Mouse (Mus musculus) cerebral cortex, adult 2 months (tissue): ENCODE measurements around the gene Bcas3.

Experiments used
- WGBS: fragments of 180-500 bp; shearing (Covaris S2); methylation state at CpG from one replicate; pipeline ENCODE4 v1.1.7; 2018; 5-methylcytosine and 5-hydroxymethylcytosine counted together

Gene Bcas3

DNA sequence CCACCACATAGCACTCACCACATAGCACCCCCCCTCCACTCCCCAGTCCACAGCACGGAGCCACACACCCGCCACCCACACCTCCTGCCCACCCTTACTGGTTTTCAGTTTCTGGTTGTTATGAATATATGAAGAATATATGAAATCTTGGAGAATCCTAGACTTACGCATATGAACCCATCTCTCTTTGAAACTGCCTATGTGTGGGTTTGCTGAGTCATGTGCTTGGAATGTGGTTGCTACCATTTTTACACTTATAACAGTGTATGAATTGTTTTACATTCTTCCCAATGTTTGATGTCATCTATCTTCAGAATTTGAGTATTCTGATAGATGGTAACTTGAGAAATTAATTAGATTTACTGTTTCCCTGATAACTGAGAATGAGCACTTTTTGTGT is 26.1 kb downstream of the Bcas3 start:
- WGBS: 52% methylated on average over 3 of the region's 3 CpGs

DNA sequence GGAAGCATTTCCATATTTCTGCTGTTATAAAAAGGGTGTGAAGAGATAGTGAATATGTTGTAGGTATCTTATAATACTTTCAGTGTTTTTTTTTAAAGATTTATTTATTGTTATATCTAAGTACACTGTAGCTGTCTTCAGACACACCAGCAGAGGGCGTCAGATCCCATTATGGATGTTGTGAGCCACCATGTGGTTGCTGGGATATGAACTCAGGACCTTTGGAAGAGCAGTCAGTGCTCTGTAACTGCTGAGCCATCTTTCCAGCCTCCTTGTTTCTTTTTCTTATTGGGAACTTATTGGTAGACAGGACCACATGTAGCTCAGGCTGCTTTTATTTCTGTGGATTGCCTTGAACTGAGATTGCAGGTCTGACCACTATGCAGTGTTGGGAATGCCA is 27.1 kb downstream of the Bcas3 start:
- WGBS: 24% methylated on average over 1 of the region's 1 CpGs

DNA sequence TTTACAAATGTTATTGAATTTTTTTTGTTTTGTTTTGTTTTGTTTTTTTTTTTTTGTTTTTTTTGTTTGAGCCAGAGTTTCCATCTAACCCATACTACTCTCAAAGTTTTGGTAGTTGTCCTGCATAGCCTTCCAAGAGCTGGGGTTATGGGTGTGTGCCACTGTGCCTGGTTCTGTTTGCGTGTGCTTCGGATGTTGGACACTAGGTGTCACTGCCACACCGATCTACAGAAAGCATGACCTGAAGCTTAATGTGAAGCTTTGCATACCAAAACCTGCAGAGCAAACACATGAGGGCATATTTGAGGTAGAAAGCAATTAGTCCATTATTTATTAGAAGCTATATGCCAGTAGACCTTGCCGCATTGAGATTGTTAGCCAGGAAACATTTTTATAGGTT is 29.1 kb downstream of the Bcas3 start:
- 17% methylated on average over 4 of the region's 4 CpGs for WGBS

DNA sequence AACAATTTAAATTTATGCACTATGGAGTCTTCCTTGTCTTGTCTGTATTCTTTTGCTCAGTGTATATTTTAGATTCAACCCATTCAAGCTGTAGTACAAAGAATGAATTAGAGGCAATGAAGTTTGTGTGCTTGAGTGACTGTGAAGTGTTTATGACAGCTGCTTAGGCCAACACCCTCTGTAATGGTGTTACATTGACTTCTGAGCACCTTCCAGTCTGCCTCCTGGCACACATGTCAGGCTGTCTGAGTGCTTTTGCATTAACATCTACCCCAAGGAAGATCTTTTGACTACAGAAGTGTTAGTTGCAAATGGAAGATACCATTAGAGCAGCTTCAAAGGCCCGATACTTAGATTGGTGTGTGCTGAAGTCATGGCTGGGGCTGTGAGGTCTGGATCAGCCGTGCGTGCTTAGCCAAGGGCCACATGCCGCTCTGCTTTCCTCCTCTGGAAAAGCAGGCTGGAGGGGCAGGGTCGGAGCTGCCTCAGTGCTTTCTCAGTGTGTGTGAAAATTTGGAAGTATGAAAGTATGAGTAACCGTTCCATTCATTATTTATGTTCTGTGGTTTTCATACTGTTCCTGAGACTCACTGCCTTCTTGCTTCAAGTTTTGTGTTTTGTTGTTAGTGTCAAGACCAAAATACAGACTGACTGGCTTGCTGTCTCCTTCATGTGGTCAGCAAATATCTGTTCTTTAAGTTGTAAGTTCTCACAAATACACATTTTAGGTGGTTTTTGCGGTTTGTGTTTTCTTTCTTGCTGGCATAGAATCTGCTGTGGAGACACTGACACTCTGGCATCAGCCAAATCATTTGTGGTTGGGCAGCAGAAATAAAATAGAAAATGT is 31.2 kb downstream of the Bcas3 start:
- WGBS: 90% methylated on average over 7 of the region's 7 CpGs

DNA sequence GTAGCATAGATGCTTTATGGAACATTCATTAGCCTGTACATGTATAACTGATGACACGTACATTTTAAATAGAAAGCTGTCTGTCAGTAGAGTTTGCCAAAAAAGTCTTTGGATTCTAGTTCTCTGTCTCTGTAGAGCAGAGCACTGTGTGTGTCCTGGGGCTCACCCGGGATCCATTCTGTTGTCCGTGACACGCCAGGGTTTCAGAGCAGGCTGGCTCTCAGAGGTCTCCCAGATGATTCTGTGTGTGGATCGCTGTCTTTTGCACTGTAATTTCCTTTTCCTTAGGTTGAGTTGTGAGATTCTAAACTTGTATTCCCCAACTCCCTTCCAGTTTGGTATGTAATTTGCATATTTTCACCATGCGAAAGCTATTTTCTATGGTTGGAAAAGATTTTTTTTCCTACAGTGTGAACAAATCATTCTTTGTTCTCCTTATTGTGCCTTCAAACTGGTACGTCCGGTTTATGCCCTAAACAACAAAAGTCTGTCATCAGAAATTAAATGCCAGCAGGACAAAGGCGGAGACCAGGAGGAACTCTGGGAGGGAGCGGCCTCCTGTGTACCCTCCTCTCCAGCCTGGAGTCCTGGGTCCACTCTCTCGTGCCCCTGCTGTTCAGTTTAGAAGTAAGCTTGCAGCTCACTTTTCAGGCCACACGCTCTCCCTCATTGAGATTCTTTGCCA is 39.4 kb downstream of the Bcas3 start:
- 39% methylated on average over 12 of the region's 12 CpGs for WGBS

DNA sequence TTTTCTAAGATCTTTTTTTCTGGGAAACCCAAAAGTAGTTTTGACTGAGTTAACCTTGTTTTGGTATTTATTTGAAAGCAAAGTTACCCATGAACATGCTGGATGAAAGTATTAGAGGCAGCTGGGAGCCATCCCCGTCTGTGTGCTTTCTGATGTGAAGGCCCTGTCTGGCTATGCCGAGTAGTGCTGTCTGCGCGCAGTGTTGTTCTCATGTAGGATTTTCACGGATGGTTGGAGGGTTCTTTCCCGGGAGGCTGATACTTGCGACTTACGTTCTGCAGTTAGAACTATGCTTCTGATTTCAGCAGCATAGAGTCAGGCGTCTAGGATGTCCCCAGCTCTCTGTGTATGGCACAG is 39.9 kb downstream of the Bcas3 start:
- 52% methylated on average over 9 of the region's 9 CpGs for WGBS

DNA sequence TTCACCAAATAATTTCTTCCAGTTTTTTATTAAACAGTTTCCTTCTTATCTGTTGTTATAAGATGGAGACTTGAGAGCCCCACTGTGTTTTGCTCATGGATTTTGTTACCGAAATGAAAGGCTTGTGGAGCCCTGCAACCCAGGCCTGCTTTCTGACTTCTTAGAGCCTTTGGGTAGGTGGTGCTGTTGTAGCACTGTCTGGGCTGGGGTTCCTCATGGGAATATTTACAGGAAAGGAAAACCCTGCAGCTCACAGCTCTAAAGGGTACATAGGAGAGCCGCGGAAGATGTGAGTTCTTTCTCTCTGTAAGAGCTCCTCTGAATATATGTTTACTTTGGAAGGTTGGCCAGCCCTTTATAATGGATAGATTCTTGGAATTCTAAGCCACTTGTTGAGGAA is 41.0 kb downstream of the Bcas3 start:
- WGBS: 68% methylated on average over 3 of the region's 3 CpGs

DNA sequence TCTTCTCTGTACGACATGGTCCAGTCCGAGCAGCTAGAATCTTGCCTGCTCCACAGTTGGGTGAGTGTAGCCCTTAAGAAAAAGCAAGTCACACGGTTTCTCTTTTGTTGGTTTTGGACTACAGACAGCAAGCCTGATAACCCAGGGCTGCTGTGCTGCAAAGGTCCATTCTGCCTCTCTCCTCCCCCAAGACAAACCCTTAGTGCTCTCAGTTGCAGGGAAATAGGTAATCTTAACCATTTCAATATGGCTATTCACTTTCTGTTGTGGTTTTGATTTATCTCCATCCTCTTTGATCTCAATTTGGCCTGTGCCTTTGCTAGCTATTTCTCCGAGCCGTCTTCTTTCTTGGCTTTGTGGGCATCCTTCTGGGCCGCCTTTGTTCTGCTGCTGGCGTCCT is 42.4 kb downstream of the Bcas3 start:
- WGBS: 81% methylated on average over 7 of the region's 7 CpGs

DNA sequence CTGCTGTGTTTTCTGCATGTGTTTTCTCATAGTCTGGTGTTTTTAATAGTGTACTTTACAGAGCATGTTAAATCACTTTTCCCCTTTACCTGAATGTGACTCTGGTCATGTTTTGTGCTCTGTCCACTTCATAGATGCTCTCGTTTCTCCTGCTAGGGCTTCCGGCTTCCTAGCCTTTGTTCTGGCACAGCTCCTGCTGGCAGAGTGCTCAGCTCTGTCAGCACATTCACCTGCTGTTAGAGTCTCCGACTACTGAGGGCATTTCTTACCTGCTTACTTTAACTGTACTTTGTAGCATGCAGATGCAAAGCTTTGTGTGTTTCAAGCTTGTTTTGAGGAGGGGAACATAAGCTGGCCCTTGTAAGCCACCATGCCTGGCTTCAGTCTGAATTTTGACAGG is 53.6 kb downstream of the Bcas3 start:
- 63% methylated on average over 3 of the region's 3 CpGs for WGBS

DNA sequence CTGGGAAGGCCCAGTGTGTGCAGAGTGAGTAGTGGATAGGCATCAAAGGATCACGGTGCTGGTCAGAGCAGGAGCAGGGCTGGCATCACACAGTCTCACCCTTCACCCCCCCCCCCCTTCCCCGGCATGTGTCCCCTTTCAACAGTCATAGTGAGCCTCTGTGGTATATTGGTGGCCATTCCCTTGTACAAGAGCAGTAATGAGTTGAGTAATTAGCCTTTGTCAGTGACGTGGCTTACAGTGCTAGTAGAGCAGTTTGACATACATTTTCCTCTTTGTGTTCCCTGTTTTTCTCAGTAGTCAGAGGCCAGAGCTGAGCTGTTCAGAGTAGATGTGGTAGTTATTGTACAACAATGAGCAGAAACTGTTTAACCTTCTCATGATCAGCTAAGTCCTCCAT is 54.7 kb downstream of the Bcas3 start:
- WGBS: 75% methylated on average over 3 of the region's 3 CpGs

DNA sequence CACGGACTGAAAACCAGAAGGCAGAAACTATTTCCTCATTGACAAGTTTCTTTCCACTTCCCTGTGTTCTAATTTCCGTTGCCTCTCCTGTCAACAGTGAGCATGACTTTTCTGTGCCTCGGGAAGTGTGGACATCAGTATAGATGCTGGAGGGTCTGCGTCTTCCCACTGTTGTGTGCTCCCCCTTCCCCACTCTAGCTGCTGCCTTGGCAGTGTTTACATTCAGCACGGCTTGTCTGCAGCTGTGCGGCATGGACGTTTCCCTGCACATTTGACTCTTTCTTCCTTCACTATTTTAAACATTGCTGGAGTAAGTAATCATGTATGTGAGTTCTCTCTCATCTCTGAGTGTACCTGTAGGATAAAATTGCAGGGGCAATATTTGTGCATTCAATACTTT is 59.4 kb downstream of the Bcas3 start:
- WGBS: 70% methylated on average over 7 of the region's 7 CpGs

DNA sequence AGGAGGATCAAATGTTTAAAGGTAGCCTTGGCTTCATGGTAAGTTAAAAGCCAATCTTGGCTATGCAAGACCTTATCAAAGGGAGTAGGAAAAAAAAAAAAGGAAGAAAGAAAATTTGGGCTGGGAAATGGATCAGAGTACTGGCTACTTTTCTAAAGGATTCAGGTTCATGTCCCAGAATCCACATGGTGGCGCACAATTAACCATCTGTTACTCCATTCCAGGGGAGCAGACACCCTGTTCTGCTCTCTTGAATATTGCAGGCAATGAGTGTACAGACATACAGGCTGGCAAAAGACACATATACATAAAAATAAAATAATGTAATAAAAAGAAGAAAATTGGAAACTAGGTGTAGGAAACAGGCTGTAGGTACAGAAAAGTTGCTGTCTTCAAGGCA is 61.5 kb downstream of the Bcas3 start:
- WGBS: 96% methylated on average over 1 of the region's 1 CpGs

DNA sequence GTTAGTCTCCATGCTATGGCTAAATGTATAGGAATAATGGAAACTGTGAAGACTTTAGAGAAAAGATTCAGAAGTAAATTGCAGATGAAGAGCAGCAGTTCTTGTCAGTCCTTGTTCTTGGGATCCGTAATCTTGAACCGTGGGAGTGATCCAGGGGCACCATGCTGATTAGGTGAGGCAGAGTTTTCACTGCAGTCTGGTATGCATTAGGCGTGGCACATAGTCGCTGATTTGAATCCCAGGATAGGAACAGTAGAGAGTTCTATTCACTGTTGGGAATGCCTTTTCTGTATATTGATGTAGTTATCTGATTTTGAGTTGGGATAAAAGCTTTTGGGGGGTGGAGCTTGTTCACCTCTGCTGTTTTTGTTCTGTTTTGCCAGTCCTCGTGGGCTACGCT is 74.4 kb downstream of the Bcas3 start:
- WGBS: 86% methylated on average over 6 of the region's 6 CpGs

DNA sequence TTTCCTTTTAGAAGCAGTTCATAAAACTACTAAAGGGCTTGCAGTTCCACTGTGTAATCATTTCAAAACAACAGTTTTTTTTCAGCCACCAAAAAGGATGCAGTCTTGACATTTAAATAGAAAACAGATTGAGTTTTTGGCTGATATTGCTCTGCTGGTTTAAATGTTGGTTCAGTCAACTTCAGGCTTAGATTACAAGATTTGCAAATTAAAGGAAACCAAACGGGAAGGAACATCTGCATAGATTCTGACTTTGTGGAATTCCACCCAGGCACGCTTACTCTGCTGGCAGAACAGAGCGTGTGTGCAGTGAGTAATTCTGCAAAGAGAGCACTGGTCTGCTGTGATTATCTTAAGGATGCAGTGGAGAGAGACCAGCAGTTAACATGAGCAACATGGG is 75.3 kb downstream of the Bcas3 start:
- WGBS: 36% methylated on average over 3 of the region's 3 CpGs

DNA sequence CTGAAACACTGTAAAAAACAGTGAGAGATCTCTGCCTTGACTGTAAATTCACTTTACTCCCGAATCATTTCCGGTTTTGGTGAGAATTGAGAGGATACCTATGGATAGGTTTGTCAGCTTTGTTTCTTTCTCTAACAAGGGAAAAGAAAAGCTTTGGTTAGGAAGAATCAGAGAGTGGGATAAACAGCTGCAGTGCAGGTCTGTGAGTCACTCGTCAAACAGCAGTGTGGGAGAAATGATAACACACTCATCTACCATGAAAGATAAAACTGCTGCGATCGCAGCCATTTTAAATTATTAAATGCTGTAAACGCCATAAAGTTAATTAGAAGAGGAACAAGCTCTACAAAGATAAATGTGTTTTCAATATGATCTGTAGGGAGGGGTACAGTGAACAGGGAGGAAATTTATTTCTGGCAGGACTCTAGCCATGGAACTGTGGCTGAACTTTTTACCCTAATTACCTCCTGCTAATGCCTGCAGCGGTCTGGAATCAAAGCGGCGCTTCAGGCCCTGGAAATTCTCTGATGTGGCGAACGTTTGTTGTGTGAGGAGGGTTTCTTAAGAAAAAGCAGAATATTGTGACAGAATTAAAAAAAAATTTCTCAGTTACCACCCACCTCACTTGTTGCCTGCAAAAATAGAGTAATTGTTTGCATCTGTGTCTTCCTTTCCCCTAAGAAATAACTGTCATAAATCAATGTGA is 77.9 kb downstream of the Bcas3 start:
- WGBS: 69% methylated on average over 11 of the region's 11 CpGs

DNA sequence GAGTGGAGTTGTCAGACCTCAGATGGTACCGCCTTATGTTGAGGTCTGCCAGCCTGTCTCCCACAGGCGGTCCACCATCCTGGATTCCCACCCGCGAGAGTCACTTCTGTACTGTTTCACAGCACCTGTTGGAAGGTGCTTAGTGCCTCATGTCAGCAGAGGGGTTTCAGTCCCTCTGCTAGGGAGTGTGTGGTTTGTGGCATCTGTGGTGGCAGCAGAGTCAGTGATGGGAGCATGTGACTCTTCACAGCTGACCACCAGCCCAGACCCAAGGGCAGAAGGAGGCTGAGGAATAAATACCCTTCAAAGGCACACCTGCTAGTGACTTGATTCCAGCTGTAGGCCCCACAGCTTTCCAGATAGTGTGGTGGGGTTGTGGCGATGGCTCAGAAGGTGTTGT is 94.4 kb downstream of the Bcas3 start:
- WGBS: 93% methylated on average over 5 of the region's 5 CpGs

DNA sequence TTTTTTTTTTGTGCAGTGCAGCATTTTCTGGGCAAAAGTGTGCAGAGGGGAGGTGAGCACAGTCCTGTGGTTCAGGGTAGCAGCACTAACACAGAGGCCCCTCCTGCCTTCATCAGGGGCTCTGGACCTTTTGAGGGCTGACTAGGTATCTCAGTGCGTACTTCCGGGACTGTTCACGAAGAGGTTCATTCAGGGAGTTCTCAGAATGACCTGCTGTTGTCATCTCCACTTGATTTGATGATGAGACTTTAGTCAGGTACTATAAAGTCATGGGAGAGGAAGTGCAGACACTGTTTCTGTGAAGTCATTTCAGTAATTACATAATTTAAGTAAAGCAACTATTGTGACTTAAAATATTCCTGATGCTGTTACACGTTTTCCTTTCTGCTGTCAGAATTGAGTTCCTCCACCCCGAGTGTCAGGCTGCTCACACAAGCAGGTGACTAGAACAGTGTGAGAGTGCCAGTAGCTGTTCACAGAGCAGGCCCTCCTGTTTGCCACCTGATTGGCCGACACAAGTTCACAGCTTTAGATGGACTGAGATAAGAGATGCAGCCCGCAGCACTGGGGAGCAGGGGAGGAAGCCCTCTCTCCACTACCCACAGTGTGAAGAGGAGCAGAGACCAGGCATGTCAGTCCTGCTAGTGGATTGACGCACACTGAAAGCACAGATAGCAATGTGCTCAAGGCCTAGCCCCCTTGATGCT is 100.8 kb downstream of the Bcas3 start:
- 79% methylated on average over 8 of the region's 8 CpGs for WGBS

DNA sequence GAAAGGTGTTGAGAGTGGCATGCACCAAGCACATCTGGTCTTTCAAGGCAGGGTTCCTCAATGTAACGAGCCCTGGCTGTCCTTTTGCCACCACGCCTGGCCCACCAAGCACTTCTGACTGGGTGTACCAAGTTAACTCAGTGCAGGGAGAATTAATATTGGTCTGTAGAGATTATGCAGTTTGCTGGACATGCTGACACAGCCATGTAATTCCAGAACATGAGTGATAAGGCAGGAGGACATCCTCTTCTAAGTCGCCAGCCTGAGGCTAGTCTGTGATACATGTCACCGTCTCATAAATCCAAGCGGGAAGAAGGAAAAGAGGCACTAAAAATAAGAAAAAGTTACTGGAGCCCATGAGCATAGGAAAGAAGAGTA is 101.3 kb downstream of the Bcas3 start:
- WGBS: 94% methylated on average over 5 of the region's 5 CpGs

DNA sequence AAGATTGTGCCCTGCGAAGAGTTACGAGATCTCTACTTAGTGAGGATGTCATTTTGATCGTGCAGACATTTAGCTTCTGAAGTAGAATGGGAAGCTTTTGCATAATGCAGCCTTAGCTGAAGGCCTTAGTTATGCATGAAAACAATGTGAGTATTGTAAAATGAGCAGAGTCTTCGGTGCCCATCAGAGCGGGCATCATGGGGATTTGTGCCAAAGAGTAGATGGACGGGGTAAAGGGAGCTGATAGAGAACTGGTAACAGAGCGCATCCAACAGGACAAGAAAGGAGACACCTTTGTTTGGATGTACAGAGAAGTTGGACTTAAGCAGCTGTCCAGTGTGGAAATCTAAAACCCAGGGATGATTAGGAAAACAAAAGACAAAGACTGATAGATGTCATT is 108.6 kb downstream of the Bcas3 start:
- 72% methylated on average over 7 of the region's 7 CpGs for WGBS

DNA sequence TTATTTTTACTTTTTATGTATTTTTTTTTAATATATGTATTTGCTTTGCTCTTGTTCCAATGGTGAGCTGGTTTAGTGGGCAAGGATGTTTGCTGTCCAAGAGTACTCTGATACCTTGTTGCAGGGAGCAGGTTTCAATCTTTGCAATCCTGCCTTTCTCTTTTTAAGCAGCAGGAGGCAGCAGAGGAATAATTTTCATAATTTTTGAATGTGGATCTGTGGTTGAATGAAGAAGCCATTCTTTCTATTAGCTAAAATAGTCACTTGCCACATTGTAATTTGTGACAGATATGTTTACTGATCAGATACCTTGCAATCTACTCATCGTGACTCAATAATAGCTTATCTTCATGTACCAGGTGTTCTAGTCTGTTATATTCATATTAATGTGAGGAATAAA is 116.6 kb downstream of the Bcas3 start:
- 62% methylated on average over 1 of the region's 1 CpGs for WGBS

DNA sequence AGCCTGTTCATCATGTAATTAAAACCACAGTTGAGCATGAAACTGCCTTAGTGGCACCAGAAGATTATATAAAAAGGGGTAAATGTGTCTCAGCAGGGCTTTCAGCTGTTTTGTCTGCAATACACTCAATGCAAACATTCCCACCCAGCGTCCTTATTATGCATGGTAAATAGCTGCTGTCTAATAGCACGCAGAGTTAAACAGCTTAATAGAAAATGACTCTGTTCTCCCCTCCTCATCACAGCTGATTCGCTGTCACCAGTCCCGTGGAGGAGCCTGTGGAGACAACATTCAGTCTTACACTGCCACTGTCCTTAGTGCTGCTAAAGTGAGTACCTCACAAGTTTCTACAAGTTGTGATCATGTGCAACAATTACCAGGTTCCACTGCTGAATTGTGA is 117.5 kb downstream of the Bcas3 start:
- 71% methylated on average over 4 of the region's 4 CpGs for WGBS

DNA sequence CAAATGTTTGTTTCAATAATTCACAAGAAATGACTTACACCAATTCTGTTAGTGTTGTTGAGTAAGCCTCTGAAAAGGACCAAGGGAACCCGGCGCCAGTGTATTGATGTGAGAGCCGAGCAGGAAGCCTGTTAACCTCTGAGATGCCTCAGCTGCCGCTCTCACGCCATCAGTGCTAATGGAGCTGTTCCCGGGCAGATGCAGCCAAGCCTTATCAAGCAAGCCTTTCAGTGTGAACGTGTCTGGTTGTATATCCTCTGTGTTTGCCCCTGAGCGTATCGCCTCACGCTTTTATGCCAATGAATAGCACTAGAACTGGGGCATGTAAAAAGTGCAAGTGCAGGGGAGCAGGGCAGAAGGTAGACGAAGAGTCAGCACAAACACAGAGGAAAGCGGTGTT is 121.4 kb downstream of the Bcas3 start:
- whole genome bisulfite sequencing: 76% methylated on average over 12 of the region's 12 CpGs
